Mouse (Mus musculus) ES-Bruce4 (cell line): ENCODE results near the gene Prkn.

Source experiments
- CTCF ChIP-seq: IDR thresholded peaks from one replicate; pipeline ENCODE4 v1.8.1; 2011; ENCODE audit warnings: low read depth, low read length
- POLR2A ChIP-seq: IDR thresholded peaks from one replicate; pipeline ENCODE4 v1.8.1; 2011; ENCODE audit warnings: low read length; ENCODE audit not compliant: insufficient read depth

GRCm38 (mm10) chr17:12037574-12037973, 1197.4 kb downstream of the Prkn start:
- TF ChIP-seq CTCF (no peak), POLR2A (no peak)
